Mouse (Mus musculus) lung, postnatal 10 days (tissue): ENCODE measurements around the gene Pax3.

Source experiments
- DNase-seq: peaks from one replicate; pipeline ENCODE4 v3.0.0; 2021

Pax3 gene

GRCm38 (mm10) chr1:78197351-78198234, 659 bp upstream of the Pax3 start:
- no peak for DNase-seq

- no peak for DNase-seq
These were observed 892 bp downstream of the Pax3 start for GRCm38 (mm10) chr1:78195771-78196712.

- no peak for DNase-seq
These were observed 1.8 kb downstream of the Pax3 start for GRCm38 (mm10) chr1:78195145-78195544.

GRCm38 (mm10) chr1:78194381-78195047, 2.4 kb downstream of the Pax3 start:
- DNase-seq: no peak

GRCm38 (mm10) chr1:78193465-78193991, 3.4 kb downstream of the Pax3 start:
- no peak for DNase-seq

- DNase-seq: no peak
These were observed 4.0 kb downstream of the Pax3 start for GRCm38 (mm10) chr1:78192746-78193464.

GRCm38 (mm10) chr1:78192217-78192735, 4.7 kb downstream of the Pax3 start:
- no peak for DNase-seq

- no peak for DNase-seq
These were observed 5.2 kb downstream of the Pax3 start for GRCm38 (mm10) chr1:78191761-78192160.

GRCm38 (mm10) chr1:78191331-78191730, 5.6 kb downstream of the Pax3 start:
- no peak for DNase-seq

- DNase-seq: no peak
These were observed 6.4 kb downstream of the Pax3 start for GRCm38 (mm10) chr1:78190386-78191111.

- DNase-seq: no peak
These were observed 7.2 kb downstream of the Pax3 start for GRCm38 (mm10) chr1:78189501-78190345.

GRCm38 (mm10) chr1:78189016-78189415, 7.9 kb downstream of the Pax3 start:
- no peak for DNase-seq

GRCm38 (mm10) chr1:78188299-78188698, 8.6 kb downstream of the Pax3 start:
- no peak for DNase-seq

GRCm38 (mm10) chr1:78187788-78188173, 9.2 kb downstream of the Pax3 start:
- DNase-seq: no peak

GRCm38 (mm10) chr1:78187122-78187787, 9.7 kb downstream of the Pax3 start:
- no peak for DNase-seq

GRCm38 (mm10) chr1:78182954-78183353, 14.0 kb downstream of the Pax3 start:
- no peak for DNase-seq

- DNase-seq: no peak
These were observed 15.1 kb downstream of the Pax3 start for GRCm38 (mm10) chr1:78181882-78182281.

GRCm38 (mm10) chr1:78172334-78172733, 24.6 kb downstream of the Pax3 start:
- no peak for DNase-seq

- no peak for DNase-seq
These were observed 25.3 kb downstream of the Pax3 start for GRCm38 (mm10) chr1:78171671-78172070.

GRCm38 (mm10) chr1:78170771-78171170, 26.2 kb downstream of the Pax3 start:
- DNase-seq: no peak
